28 mouse cellular contexts compared by ENCODE assay signal in genomic region chr6:34879101-34879740, GRCm38 (mm10). TPM values are rescaled to one million over a fixed set of nuclear protein-coding genes. Genes with fewer than 3 reads are reported as not detected.
A peak's percentile ranks its signal among the peaks of the same experiment; 100 is the strongest.
DNase-seq lines count a peak whose midpoint lies in the region; ATAC-seq and TF ChIP-seq lines count a peak whose summit lies in the region.
"Had no signal": no experiment of that assay in that cellular context is flagged by ENCODE, and none has a peak within 500 bp of the region (broad histone marks: within the 10 kb centered on the region; RNA-seq: fewer than 3 reads in every experiment).

No protein-coding gene starts in this region.

- no peak overlapping the region for H3K4me2 ChIP-seq in limb, embryonic 13.5 days (replicated peaks)
- no peak overlapping the region for H3K4me2 ChIP-seq in neural tube, embryonic 11.5 days (ENCODE audit: low read depth)
- peak overlapping the region; percentile 84; the same call in 1 of the 2 replicates for H3K4me2 ChIP-seq in liver, embryonic 14.5 days (ENCODE audit: low read depth)
- no peak overlapping the region for H3K4me2 ChIP-seq in forebrain, embryonic 12.5 days

- H3K9ac ChIP-seq in limb, embryonic 13.5 days = no peak overlapping the region
- 0 out of 2 replicates have a peak overlapping the region, but pooled peaks have one; percentile 14 for H3K9ac ChIP-seq in neural tube, embryonic 11.5 days (ENCODE audit: low read length)
- H3K9ac ChIP-seq in liver, embryonic 14.5 days (replicated peaks) = no peak overlapping the region
- no peak overlapping the region for H3K9ac ChIP-seq in forebrain, embryonic 12.5 days
- H3K9ac ChIP-seq: forebrain, embryonic 13.5 days had no signal

- no peak for TF ChIP-seq CTCF in liver, embryonic 14.5 days (IDR thresholded peaks at IDR 0.05; ENCODE audit: low read depth)

- H3K4me3 ChIP-seq in limb, embryonic 13.5 days = no peak overlapping the region
- H3K4me3 ChIP-seq in limb, embryonic 10.5 days = no peak overlapping the region
- no peak overlapping the region for H3K4me3 ChIP-seq in neural tube, embryonic 11.5 days (ENCODE audit: low read depth, low read length)
- no peak overlapping the region for H3K4me3 ChIP-seq in embryonic facial prominence, embryonic 10.5 days
- no peak overlapping the region for H3K4me3 ChIP-seq in liver, embryonic 14.5 days (ENCODE audit: insufficient read depth in 1 of 2, low read depth in 2 of 2, low read length in 2 of 2)
- no peak overlapping the region for H3K4me3 ChIP-seq in forebrain, embryonic 12.5 days (replicated peaks)
- H3K4me3 ChIP-seq: myocyte had no signal

- TF ChIP-seq EP300 in liver, embryonic 14.5 days (IDR thresholded peaks at IDR 0.05; ENCODE audit: low read depth) = no peak

- peaks cover 24% of the 10 kb centered on the region for H3K4me1 ChIP-seq in limb, embryonic 13.5 days
- H3K4me1 ChIP-seq in limb, embryonic 10.5 days = peaks cover 27% of the 10 kb centered on the region
- H3K4me1 ChIP-seq in neural tube, embryonic 11.5 days (ENCODE audit: control insufficient read depth, insufficient read depth, low read length) = no peaks in the 10 kb centered on the region
- H3K4me1 ChIP-seq in embryonic facial prominence, embryonic 10.5 days = peaks cover 40% of the 10 kb centered on the region
- peaks cover 36 to 39% of the 10 kb centered on the region in 2 experiments for H3K4me1 ChIP-seq in liver, embryonic 14.5 days (replicated peaks; ENCODE audit: control insufficient read depth in 2 of 2, insufficient read depth in 2 of 2, low read length in 1 of 2)
- peaks cover 20% of the 10 kb centered on the region for H3K4me1 ChIP-seq in forebrain, embryonic 12.5 days

- ATAC-seq in limb, embryonic 13.5 days (ENCODE audit: low FRiP score, low read depth) = no peak
- ATAC-seq in neural tube, embryonic 11.5 days (ENCODE audit: insufficient read depth, low FRiP score, low TSS enrichment) = no peak
- no peak for ATAC-seq in liver, embryonic 14.5 days (ENCODE audit: insufficient read depth)
- ATAC-seq in forebrain, embryonic 12.5 days (ENCODE audit: low FRiP score) = no peak
- ATAC-seq: lung, postnatal 0 days had no signal

- H3K9me3 ChIP-seq in limb, embryonic 13.5 days = no peaks in the 10 kb centered on the region
- no peaks in the 10 kb centered on the region for H3K9me3 ChIP-seq in limb, embryonic 10.5 days (replicated peaks)
- H3K9me3 ChIP-seq in neural tube, embryonic 11.5 days (ENCODE audit: control insufficient read depth, low read length) = no peaks in the 10 kb centered on the region
- H3K9me3 ChIP-seq in embryonic facial prominence, embryonic 10.5 days = no peaks in the 10 kb centered on the region
- no peaks in the 10 kb centered on the region for H3K9me3 ChIP-seq in liver, embryonic 14.5 days (ENCODE audit: control insufficient read depth, low read length)
- H3K9me3 ChIP-seq in forebrain, embryonic 12.5 days = no peaks in the 10 kb centered on the region
- H3K9me3 ChIP-seq: forebrain, embryonic 13.5 days; heart, embryonic 12.5 days; hindbrain, embryonic 10.5 days; liver, embryonic 15.5 days; midbrain, embryonic 13.5 days; neural tube, embryonic 15.5 days had no signal

- peak overlapping the region; percentile 95; the same call in 1 of the 2 replicates for H3K27ac ChIP-seq in limb, embryonic 13.5 days
- H3K27ac ChIP-seq in limb, embryonic 10.5 days = no peak overlapping the region
- H3K27ac ChIP-seq in neural tube, embryonic 11.5 days (ENCODE audit: low read depth, low read length) = no peak overlapping the region
- H3K27ac ChIP-seq in embryonic facial prominence, embryonic 10.5 days (replicated peaks) = 0 out of 2 replicates have a peak overlapping the region, but pooled peaks have one; percentile 27
- H3K27ac ChIP-seq in liver, embryonic 14.5 days = no peak overlapping the region
- no peak overlapping the region for H3K27ac ChIP-seq in forebrain, embryonic 12.5 days

- WGBS in limb, embryonic 13.5 days = 79% methylated on average over 16 of the region's 16 CpGs
- WGBS in limb, embryonic 10.5 days = 92% methylated on average over 16 of the region's 16 CpGs
- 90% methylated on average over 16 of the region's 16 CpGs for WGBS in neural tube, embryonic 11.5 days
- WGBS in embryonic facial prominence, embryonic 10.5 days = 86% methylated on average over 16 of the region's 16 CpGs
- WGBS in liver, embryonic 14.5 days (ENCODE audit: insufficient replicate concordance) = 82% methylated on average over 16 of the region's 16 CpGs
- 85% methylated on average over 16 of the region's 16 CpGs for WGBS in forebrain, embryonic 12.5 days

- H3K36me3 ChIP-seq in limb, embryonic 13.5 days = peaks cover 62% of the 10 kb centered on the region
- peaks cover 53% of the 10 kb centered on the region for H3K36me3 ChIP-seq in limb, embryonic 10.5 days
- H3K36me3 ChIP-seq in neural tube, embryonic 11.5 days (ENCODE audit: control insufficient read depth, insufficient read depth, low read length) = no peaks in the 10 kb centered on the region; the same call in 1 of the 2 replicates
- H3K36me3 ChIP-seq in embryonic facial prominence, embryonic 10.5 days (replicated peaks) = peaks cover 72% of the 10 kb centered on the region
- peaks cover 35% of the 10 kb centered on the region for H3K36me3 ChIP-seq in liver, embryonic 14.5 days (replicated peaks; ENCODE audit: control insufficient read depth, insufficient read depth, low read depth)
- peaks cover 30% of the 10 kb centered on the region for H3K36me3 ChIP-seq in forebrain, embryonic 12.5 days (replicated peaks)

- DNase-seq in limb, embryonic 10.5 days (ENCODE audit: low spot score) = no peak
- DNase-seq in neural tube, embryonic 11.5 days (ENCODE audit: low spot score) = no peak
- DNase-seq in neural tube, embryonic 10.5 days (ENCODE audit: extremely low spot score, low spot score) = no peak
- DNase-seq in embryonic facial prominence, embryonic 10.5 days (ENCODE audit: low spot score) = no peak
- DNase-seq in liver, embryonic 14.5 days (ENCODE audit: low read depth in 3 of 3, low spot score in 3 of 3) = no peak
- no peak for DNase-seq in adrenal gland, postnatal 4 days (ENCODE audit: low spot score in 2 of 2)
- DNase-seq: heart, postnatal 10 days had no signal

- H3K27me3 ChIP-seq in limb, embryonic 13.5 days = no peaks in the 10 kb centered on the region
- H3K27me3 ChIP-seq in limb, embryonic 10.5 days (ENCODE audit: low read depth, poor library complexity, severe bottlenecking) = no peaks in the 10 kb centered on the region
- H3K27me3 ChIP-seq in neural tube, embryonic 11.5 days (ENCODE audit: control insufficient read depth, insufficient read depth, low read length) = no peaks in the 10 kb centered on the region
- H3K27me3 ChIP-seq in embryonic facial prominence, embryonic 10.5 days (replicated peaks; ENCODE audit: low read depth, poor library complexity, severe bottlenecking) = no peaks in the 10 kb centered on the region
- no peaks in the 10 kb centered on the region for H3K27me3 ChIP-seq in liver, embryonic 14.5 days (ENCODE audit: control insufficient read depth, insufficient read depth, low read length)
- H3K27me3 ChIP-seq in forebrain, embryonic 12.5 days = no peaks in the 10 kb centered on the region
- H3K27me3 ChIP-seq: forebrain, embryonic 13.5 days; heart, embryonic 12.5 days; liver, embryonic 15.5 days; midbrain, embryonic 13.5 days; neural tube, embryonic 15.5 days had no signal

RNA-seq across cellular contexts. Expression of gene Cyren, which starts 1.4 kb away (rescaled TPM):
- 18.0 and 18.8 TPM in 2 replicates for polyA plus RNA-seq in limb, embryonic 13.5 days (2015; fragmentation: Nextera tagmentation; extraction: Ambion mirVana)
- 19.6 and 20.1 TPM in 2 replicates for polyA plus RNA-seq in limb, embryonic 10.5 days (2016; fragmentation: Nextera tagmentation; extraction: Ambion mirVana)
- polyA plus RNA-seq in neural tube, embryonic 11.5 days (2014; fragmentation: Nextera tagmentation; extraction: Ambion mirVana) = 11.0 and 13.3 TPM in 2 replicates
- 18.9 and 19.2 TPM in 2 replicates for polyA plus RNA-seq in embryonic facial prominence, embryonic 10.5 days (2016; fragmentation: Nextera tagmentation; extraction: Ambion mirVana)
- 5.4 and 7.2 TPM in 2 replicates for polyA plus RNA-seq in liver, embryonic 14.5 days (2012; rRNA removed)
- polyA plus RNA-seq in liver, embryonic 14.5 days (2014; fragmentation: Nextera tagmentation; extraction: Ambion mirVana) = 4.2 and 6.3 TPM in 2 replicates
- total RNA-seq in adrenal gland, postnatal 4 days (2021) = 1 to 10 TPM; 8.8 to 9.8 TPM
- 16.4 and 16.8 TPM in 2 replicates for polyA plus RNA-seq in forebrain, embryonic 12.5 days (2016; fragmentation: Nextera tagmentation; extraction: Ambion mirVana)

RNA-seq across cellular contexts. Expression of gene Tmem140, which starts 16.3 kb away (rescaled TPM):
- polyA plus RNA-seq in limb, embryonic 13.5 days (2015; fragmentation: Nextera tagmentation; extraction: Ambion mirVana) = 2.5 and 2.7 TPM in 2 replicates
- 2.3 and 2.7 TPM in 2 replicates for polyA plus RNA-seq in limb, embryonic 10.5 days (2016; fragmentation: Nextera tagmentation; extraction: Ambion mirVana)
- polyA plus RNA-seq in neural tube, embryonic 11.5 days (2014; fragmentation: Nextera tagmentation; extraction: Ambion mirVana) = 0.51 and 1.3 TPM in 2 replicates
- polyA plus RNA-seq in embryonic facial prominence, embryonic 10.5 days (2016; fragmentation: Nextera tagmentation; extraction: Ambion mirVana) = 1.8 and 1.9 TPM in 2 replicates
- polyA plus RNA-seq in liver, embryonic 14.5 days (2012; rRNA removed) = 1.6 and 1.7 TPM in 2 replicates
- 2.6 and 2.9 TPM in 2 replicates for polyA plus RNA-seq in liver, embryonic 14.5 days (2014; fragmentation: Nextera tagmentation; extraction: Ambion mirVana)
- total RNA-seq in adrenal gland, postnatal 4 days (2021) = 10 to 100 TPM; 15.4 to 16.8 TPM
- 1.5 and 1.8 TPM in 2 replicates for polyA plus RNA-seq in forebrain, embryonic 12.5 days (2016; fragmentation: Nextera tagmentation; extraction: Ambion mirVana)

RNA-seq across cellular contexts. Expression of gene Wdr91, which starts 31.5 kb away (rescaled TPM):
- polyA plus RNA-seq in limb, embryonic 13.5 days (2015; fragmentation: Nextera tagmentation; extraction: Ambion mirVana) = 11.3 and 11.5 TPM in 2 replicates
- polyA plus RNA-seq in limb, embryonic 10.5 days (2016; fragmentation: Nextera tagmentation; extraction: Ambion mirVana) = 9.6 and 13.0 TPM in 2 replicates
- polyA plus RNA-seq in neural tube, embryonic 11.5 days (2014; fragmentation: Nextera tagmentation; extraction: Ambion mirVana) = 11.0 and 12.0 TPM in 2 replicates
- polyA plus RNA-seq in embryonic facial prominence, embryonic 10.5 days (2016; fragmentation: Nextera tagmentation; extraction: Ambion mirVana) = 11.9 and 13.2 TPM in 2 replicates
- 17.4 and 21.5 TPM in 2 replicates for polyA plus RNA-seq in liver, embryonic 14.5 days (2012; rRNA removed)
- 9.5 and 9.7 TPM in 2 replicates for polyA plus RNA-seq in liver, embryonic 14.5 days (2014; fragmentation: Nextera tagmentation; extraction: Ambion mirVana)
- total RNA-seq in adrenal gland, postnatal 4 days (2021) = 10 to 100 TPM; 23.9 to 24.7 TPM
- polyA plus RNA-seq in forebrain, embryonic 12.5 days (2016; fragmentation: Nextera tagmentation; extraction: Ambion mirVana) = 11.0 and 12.3 TPM in 2 replicates

RNA-seq across cellular contexts. Expression of gene Stra8, which starts 40.7 kb away (rescaled TPM):
- not detected in 2 replicates for polyA plus RNA-seq in limb, embryonic 13.5 days (2015; fragmentation: Nextera tagmentation; extraction: Ambion mirVana)
- not detected in 2 replicates for polyA plus RNA-seq in limb, embryonic 10.5 days (2016; fragmentation: Nextera tagmentation; extraction: Ambion mirVana)
- polyA plus RNA-seq in neural tube, embryonic 11.5 days (2014; fragmentation: Nextera tagmentation; extraction: Ambion mirVana) = 0.20 TPM in 1 of 2 replicates, not detected in the other
- polyA plus RNA-seq in embryonic facial prominence, embryonic 10.5 days (2016; fragmentation: Nextera tagmentation; extraction: Ambion mirVana) = 0.12 TPM in 1 of 2 replicates, not detected in the other
- not detected in 2 replicates for polyA plus RNA-seq in liver, embryonic 14.5 days (2012; rRNA removed)
- polyA plus RNA-seq in liver, embryonic 14.5 days (2014; fragmentation: Nextera tagmentation; extraction: Ambion mirVana) = not detected in 2 replicates
- not detected for total RNA-seq in adrenal gland, postnatal 4 days (2021)
- not detected in 2 replicates for polyA plus RNA-seq in forebrain, embryonic 12.5 days (2016; fragmentation: Nextera tagmentation; extraction: Ambion mirVana)
- total RNA-seq: adrenal gland, postnatal 14 days; gastrocnemius, adult 2 months; granulocyte monocyte progenitor cell, adult 5-6 weeks; heart, postnatal 10 days; left cerebral cortex, adult 18-20 months; left cerebral cortex, postnatal 25 days had no signal
- polyA plus RNA-seq: cortical plate, adult 2 months; embryonic facial prominence, embryonic 11.5 days; forebrain, embryonic 13.5 days; frontal cortex, adult 2 months; heart, embryonic 12.5 days; hindbrain, embryonic 10.5 days; kidney, embryonic 16.5 days; liver, embryonic 15.5 days; midbrain, embryonic 13.5 days; myocyte; neural tube, embryonic 15.5 days; small intestine, adult 2 months; stomach, embryonic 16.5 days had no signal

Comparison
In these comparisons a context has a peak if more than half of its experiments do, and no peak if none do; other contexts are left out.
1. H3K27ac ChIP-seq: peak in limb, embryonic 13.5 days (single experiment) and embryonic facial prominence, embryonic 10.5 days (single experiment); none in limb, embryonic 10.5 days (single experiment), neural tube, embryonic 11.5 days (single experiment), liver, embryonic 14.5 days (single experiment) and forebrain, embryonic 12.5 days (single experiment).